Mouse (Mus musculus) left cerebral cortex, adult 6 months (tissue): ENCODE measurements around the gene Galnt13. TPM values are rescaled to one million over a fixed set of nuclear protein-coding genes. Genes with fewer than 3 reads are reported as not detected.

ENCODE experiments used
- long read RNA-seq, 2 experiments: library from polyadenylated mRNA; unstranded; transcript quantifications; one replicate each; pipeline ENCODE4 v2.0.0; 2019 to 2020
- polyA plus RNA-seq: library from polyadenylated mRNA; unstranded; fragments of <200 nt; fragmentation: Nextera tagmentation; gene quantifications from 2 replicates; pipeline ENCODE4 v1.2.3, GENCODE M21; 2021

The Galnt13 gene
- 6.1 and 8.2 TPM in 2 replicates for polyA plus RNA-seq
- long read RNA-seq, experiment 1, partial matches to known transcripts, result 4 of 25 reads
- long read RNA-seq, experiment 1, other reads (novel, unspliced or antisense), result 21 of 25 reads
- long read RNA-seq, experiment 2, partial matches to known transcripts, result 9 of 22 reads
- long read RNA-seq, experiment 2, other reads (novel, unspliced or antisense), result 13 of 22 reads

GRCm38 (mm10) chr2:54435937-54436735 lies at the start of gene Galnt13:
Galnt13 (plus strand) TSS chr2:54436317.

